Mouse (Mus musculus): ENCODE measurements around the gene Ccdc153. TPM values are rescaled to one million over a fixed set of nuclear protein-coding genes. Genes with fewer than 3 reads are reported as not detected.
A peak's percentile ranks its signal among the peaks of the same experiment; 100 is the strongest.

Ccdc153 gene
- total and polyA plus RNA-seq, 2 experiments from 2014 or later, result not detected

- WGBS, result 78% methylated on average over 6 of the region's 6 CpGs
- Histone ChIP-seq H3K36me3 (replicated peaks; ENCODE audit: control insufficient read depth, insufficient read depth, low read length) (peaks cover 11% of the 10 kb centered on the region), H3K9me3 (replicated peaks; ENCODE audit: control insufficient read depth, low read length) (no peaks in the 10 kb centered on the region), H3K4me1 (ENCODE audit: control insufficient read depth, insufficient read depth) (0 out of 2 replicates have a peak, but pooled peaks cover 5% of the 10 kb centered on the region), H3K27me3 (ENCODE audit: control insufficient read depth, insufficient read depth, low read length) (no peaks in the 10 kb centered on the region), H3K27ac (ENCODE audit: low read depth) (peak within 1 kb of the TSS; percentile 82), H3K4me3 (ENCODE audit: low read depth, low read length) (peak within 1 kb of the TSS; percentile 61), H3K4me2 (ENCODE audit: low read depth, low read length) (peak within 1 kb of the TSS; percentile 82), H3K9ac (replicated peaks; ENCODE audit: low read depth, low read length) (peak within 1 kb of the TSS; percentile 85)
- DNase-seq (ENCODE audit: low spot score) (no peak), ATAC-seq (ENCODE audit: insufficient read depth, low read depth) (no peak)
- TF ChIP-seq CTCF (IDR thresholded peaks at IDR 0.05; ENCODE audit: low read depth) (no peak), EP300 (IDR thresholded peaks at IDR 0.05; ENCODE audit: low read depth) (no peak)
Measured at GRCm38 (mm10) chr9:44268432-44268831, 28.0 kb downstream of the Ccdc153 start, which contains the start of gene Nlrx1. Gene Nlrx1 (minus strand): TSS chr9:44268599.

GRCm38 (mm10) chr9:44269077-44269476 is 28.6 kb downstream of the Ccdc153 start:
- Histone ChIP-seq H3K4me3 (ENCODE audit: low read depth, low read length) (no peak overlapping the region), H3K36me3 (replicated peaks; ENCODE audit: control insufficient read depth, insufficient read depth, low read length) (0 out of 2 replicates have a peak, but pooled peaks cover 5% of the 10 kb centered on the region), H3K9ac (replicated peaks; ENCODE audit: low read depth, low read length) (no peak overlapping the region), H3K4me1 (ENCODE audit: control insufficient read depth, insufficient read depth) (0 out of 2 replicates have a peak, but pooled peaks cover 5% of the 10 kb centered on the region), H3K27ac (ENCODE audit: low read depth) (no peak overlapping the region), H3K27me3 (ENCODE audit: control insufficient read depth, insufficient read depth, low read length) (no peaks in the 10 kb centered on the region), H3K9me3 (replicated peaks; ENCODE audit: control insufficient read depth, low read length) (no peaks in the 10 kb centered on the region), H3K4me2 (ENCODE audit: low read depth, low read length) (no peak overlapping the region)
- DNase-seq (ENCODE audit: low spot score) (no peak), ATAC-seq (ENCODE audit: insufficient read depth, low read depth) (no peak)
- WGBS, result 75% methylated on average over 3 of the region's 3 CpGs
- TF ChIP-seq EP300 (IDR thresholded peaks at IDR 0.05; ENCODE audit: low read depth) (no peak), CTCF (IDR thresholded peaks at IDR 0.05; ENCODE audit: low read depth) (peak; percentile 43)

GRCm38 (mm10) chr9:44269973-44270372 is 29.5 kb downstream of the Ccdc153 start:
- H3K27ac ChIP-seq (ENCODE audit: low read depth), result no peak overlapping the region
- H3K9ac ChIP-seq (replicated peaks; ENCODE audit: low read depth, low read length), result no peak overlapping the region
- no peak for TF ChIP-seq EP300 (IDR thresholded peaks at IDR 0.05; ENCODE audit: low read depth)
- no peak for TF ChIP-seq CTCF (IDR thresholded peaks at IDR 0.05; ENCODE audit: low read depth)
- WGBS, result 84% methylated on average over 4 of the region's 4 CpGs
- no peak overlapping the region for H3K4me2 ChIP-seq (ENCODE audit: low read depth, low read length)
- H3K9me3 ChIP-seq (replicated peaks; ENCODE audit: control insufficient read depth, low read length), result no peaks in the 10 kb centered on the region
- no peak overlapping the region for H3K4me3 ChIP-seq (ENCODE audit: low read depth, low read length)
- DNase-seq (ENCODE audit: low spot score), result no peak
- no peaks in the 10 kb centered on the region for H3K36me3 ChIP-seq (replicated peaks; ENCODE audit: control insufficient read depth, insufficient read depth, low read length)
- no peak for ATAC-seq (ENCODE audit: insufficient read depth, low read depth)
- H3K27me3 ChIP-seq (ENCODE audit: control insufficient read depth, insufficient read depth, low read length), result no peaks in the 10 kb centered on the region
- H3K4me1 ChIP-seq (ENCODE audit: control insufficient read depth, insufficient read depth), result 0 out of 2 replicates have a peak, but pooled peaks cover 5% of the 10 kb centered on the region

- WGBS, result 29% methylated on average over 5 of the region's 5 CpGs
- no peak overlapping the region for H3K4me2 ChIP-seq (ENCODE audit: low read depth, low read length)
- no peaks in the 10 kb centered on the region for H3K9me3 ChIP-seq (replicated peaks; ENCODE audit: control insufficient read depth, low read length)
- TF ChIP-seq EP300 (IDR thresholded peaks at IDR 0.05; ENCODE audit: low read depth) (no peak), CTCF (IDR thresholded peaks at IDR 0.05; ENCODE audit: low read depth) (no peak)
- DNase-seq (ENCODE audit: low spot score) (no peak), ATAC-seq (ENCODE audit: insufficient read depth, low read depth) (no peak; the same call in 1 of the 2 replicates)
- no peak overlapping the region for H3K4me3 ChIP-seq (ENCODE audit: low read depth, low read length)
- H3K9ac ChIP-seq (replicated peaks; ENCODE audit: low read depth, low read length), result no peak overlapping the region
- H3K36me3 ChIP-seq (replicated peaks; ENCODE audit: control insufficient read depth, insufficient read depth, low read length), result no peaks in the 10 kb centered on the region
- H3K27me3 ChIP-seq (ENCODE audit: control insufficient read depth, insufficient read depth, low read length), result peaks cover 21% of the 10 kb centered on the region; the same call in 1 of the 2 replicates
- peaks cover 9% of the 10 kb centered on the region; the same call in 1 of the 2 replicates for H3K4me1 ChIP-seq (ENCODE audit: control insufficient read depth, insufficient read depth)
- H3K27ac ChIP-seq (ENCODE audit: low read depth), result no peak overlapping the region
Measured at GRCm38 (mm10) chr9:44283183-44283582, 42.7 kb downstream of the Ccdc153 start.

GRCm38 (mm10) chr9:44286256-44286850 is 45.9 kb downstream of the Ccdc153 start:
- no peak overlapping the region for H3K4me2 ChIP-seq (ENCODE audit: low read depth, low read length)
- H3K27me3 ChIP-seq (ENCODE audit: control insufficient read depth, insufficient read depth, low read length), result peaks cover 25% of the 10 kb centered on the region; the same call in 1 of the 2 replicates
- no peaks in the 10 kb centered on the region for H3K9me3 ChIP-seq (replicated peaks; ENCODE audit: control insufficient read depth, low read length)
- no peak overlapping the region for H3K9ac ChIP-seq (replicated peaks; ENCODE audit: low read depth, low read length)
- peaks cover 19% of the 10 kb centered on the region for H3K4me1 ChIP-seq (ENCODE audit: control insufficient read depth, insufficient read depth)
- DNase-seq (ENCODE audit: low spot score) (no peak), ATAC-seq (ENCODE audit: insufficient read depth, low read depth) (no peak)
- 19% methylated on average over 6 of the region's 6 CpGs for WGBS
- no peak for TF ChIP-seq CTCF (IDR thresholded peaks at IDR 0.05; ENCODE audit: low read depth)
- TF ChIP-seq EP300 (IDR thresholded peaks at IDR 0.05; ENCODE audit: low read depth), result no peak
- H3K27ac ChIP-seq (ENCODE audit: low read depth), result no peak overlapping the region
- H3K4me3 ChIP-seq (ENCODE audit: low read depth, low read length), result no peak overlapping the region
- peaks cover 8% of the 10 kb centered on the region; the same call in 1 of the 2 replicates for H3K36me3 ChIP-seq (replicated peaks; ENCODE audit: control insufficient read depth, insufficient read depth, low read length)
